Mouse (Mus musculus) kidney, embryonic 14.5 days (tissue): ENCODE results near the gene Nfic. TPM values are rescaled to one million over a fixed set of nuclear protein-coding genes. Genes with fewer than 3 reads are reported as not detected.

Experiments
- ATAC-seq: fragments of 200-750 bp; cut with Nextera tagmentation; 2 replicates; pipeline ENCODE4 v1.8.0; 2017; ENCODE audit warnings: moderate number of reproducible peaks, mild to moderate bottlenecking, moderate TSS enrichment, moderate library complexity; ENCODE audit not compliant: low FRiP score, low TSS enrichment
- H3K27ac ChIP-seq: fragments of 300-500 bp; sonication (generic); 2 replicates; pipeline ENCODE4 v1.5.1; 2014; ENCODE audit warnings: low read depth, mild to moderate bottlenecking, low read length, moderate library complexity, mixed read lengths
- H3K27me3 ChIP-seq: fragments of 300-500 bp; sonication (generic); 2 replicates; pipeline ENCODE4 v1.6.1; 2014; ENCODE audit warnings: mild to moderate bottlenecking, low read length; ENCODE audit not compliant: control insufficient read depth, insufficient read depth
- H3K36me3 ChIP-seq: fragments of 300-500 bp; sonication (generic); 2 replicates; pipeline ENCODE4 v1.6.1; 2014; ENCODE audit warnings: low read length, mixed read lengths; ENCODE audit not compliant: control insufficient read depth, insufficient read depth
- H3K4me1 ChIP-seq: fragments of 300-500 bp; sonication (generic); 2 replicates; pipeline ENCODE4 v1.6.1; 2014; ENCODE audit warnings: low read length, mixed read lengths; ENCODE audit not compliant: control insufficient read depth, insufficient read depth
- H3K4me2 ChIP-seq: fragments of 300-500 bp; sonication (generic); replicated peaks from 2 replicates; pipeline ENCODE4 v1.6.1; 2014; ENCODE audit warnings: low read depth, mild to moderate bottlenecking, low read length
- H3K4me3 ChIP-seq: fragments of 300-500 bp; sonication (generic); 2 replicates; pipeline ENCODE4 v1.5.1; 2014; ENCODE audit warnings: mild to moderate bottlenecking, low read length
- H3K9ac ChIP-seq: fragments of 300-500 bp; sonication (generic); 2 replicates; pipeline ENCODE4 v1.6.1; 2014; ENCODE audit warnings: low read depth, mild to moderate bottlenecking, low read length, moderate library complexity
- H3K9me3 ChIP-seq: fragments of 300-500 bp; sonication (generic); 2 replicates; pipeline ENCODE4 v1.6.1; 2016; ENCODE audit warnings: low read length; ENCODE audit not compliant: control insufficient read depth
- WGBS: fragments of 180-500 bp; shearing (Covaris S2); extraction: QIAGEN DNeasy Blood & Tissue Kit; methylation state at CpG from one replicate; pipeline ENCODE4 v1.1.7; 2014; 5-methylcytosine and 5-hydroxymethylcytosine counted together
- polyA plus RNA-seq: library from polyadenylated mRNA; unstranded; fragments of >200 nt; fragmentation: Nextera tagmentation; extraction: Ambion mirVana; gene quantifications from 2 replicates; pipeline ENCODE4 v1.2.1, GENCODE M21; 2014

Nfic gene
- polyA plus RNA-seq, 1 experiment from 2014 or later, result 59.0 TPM

DNA sequence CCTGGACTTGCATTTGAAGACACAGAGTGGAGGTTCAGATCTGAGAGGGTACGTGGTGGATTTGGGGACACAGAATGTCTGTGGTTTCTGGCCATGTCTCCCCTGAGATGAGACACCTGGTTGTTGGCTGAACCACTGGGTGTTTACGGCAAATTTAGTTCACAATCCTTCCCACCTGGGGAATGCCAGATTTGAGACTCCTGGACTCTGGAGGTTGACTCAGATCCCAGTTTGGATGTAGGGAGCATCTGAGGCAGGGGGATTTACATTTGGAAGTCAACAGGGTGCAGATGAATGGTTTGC is 78.1 kb downstream of the Nfic start:
- no peak for ATAC-seq
- peak overlapping the region; percentile 82 for H3K4me3 ChIP-seq
- no peaks in the 10 kb centered on the region for H3K27me3 ChIP-seq
- peaks cover 31% of the 10 kb centered on the region for H3K36me3 ChIP-seq
- peak overlapping the region; percentile 76 for H3K4me2 ChIP-seq
- H3K4me1 ChIP-seq, result peaks cover 12% of the 10 kb centered on the region
- 47% methylated on average over 2 of the region's 2 CpGs for WGBS
- H3K27ac ChIP-seq, result no peak overlapping the region
- no peaks in the 10 kb centered on the region for H3K9me3 ChIP-seq
- H3K9ac ChIP-seq, result peak overlapping the region; percentile 90

DNA sequence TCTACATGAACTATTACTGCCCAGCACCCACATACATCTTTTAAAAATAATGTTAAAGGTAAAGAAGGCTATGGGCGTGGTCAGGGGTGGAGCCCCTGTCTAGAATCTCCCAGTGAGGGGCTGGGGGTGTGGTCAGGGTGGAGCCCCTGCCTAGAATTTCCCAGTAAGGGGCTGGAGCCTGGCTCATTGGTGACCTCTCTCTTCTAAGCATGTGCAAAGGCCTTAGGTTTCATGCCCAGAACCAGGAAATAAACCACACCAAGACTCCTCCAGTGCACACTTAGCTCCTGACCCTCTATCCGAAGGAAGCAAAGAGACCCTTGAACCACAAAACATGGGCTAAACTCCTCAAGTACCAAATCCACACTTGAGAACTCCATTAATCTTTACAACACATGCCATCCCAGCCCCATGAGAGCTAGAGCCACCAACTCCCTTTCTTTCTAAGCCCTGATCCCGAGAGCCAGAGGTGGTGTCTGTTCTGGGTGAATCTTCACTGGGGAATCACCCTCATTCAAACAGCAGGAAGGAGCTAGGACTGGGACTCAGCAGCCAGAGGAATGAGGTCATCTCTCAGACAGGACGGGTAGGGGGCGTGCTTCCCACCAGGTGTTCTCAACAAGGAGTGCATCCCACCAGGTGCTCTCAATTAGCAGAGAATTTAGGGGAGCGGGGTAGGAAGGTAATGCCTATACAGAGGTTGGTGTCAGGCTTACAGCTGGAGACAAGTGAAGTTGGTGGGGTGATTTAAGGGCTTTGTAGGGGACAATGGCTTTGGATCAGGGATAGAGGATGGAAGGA is 78.7 kb downstream of the Nfic start:
- H3K9ac ChIP-seq, result peak overlapping the region; percentile 90; the same call in 1 of the 2 replicates
- 42% methylated on average over 6 of the region's 6 CpGs for WGBS
- H3K9me3 ChIP-seq, result no peaks in the 10 kb centered on the region
- peak overlapping the region; percentile 76 for H3K4me2 ChIP-seq
- H3K4me1 ChIP-seq, result peaks cover 12% of the 10 kb centered on the region
- no peak overlapping the region; the same call in 1 of the 2 replicates for H3K27ac ChIP-seq
- H3K27me3 ChIP-seq, result no peaks in the 10 kb centered on the region
- ATAC-seq, result no peak
- H3K36me3 ChIP-seq, result peaks cover 37% of the 10 kb centered on the region
- peak overlapping the region; percentile 82 for H3K4me3 ChIP-seq

DNA sequence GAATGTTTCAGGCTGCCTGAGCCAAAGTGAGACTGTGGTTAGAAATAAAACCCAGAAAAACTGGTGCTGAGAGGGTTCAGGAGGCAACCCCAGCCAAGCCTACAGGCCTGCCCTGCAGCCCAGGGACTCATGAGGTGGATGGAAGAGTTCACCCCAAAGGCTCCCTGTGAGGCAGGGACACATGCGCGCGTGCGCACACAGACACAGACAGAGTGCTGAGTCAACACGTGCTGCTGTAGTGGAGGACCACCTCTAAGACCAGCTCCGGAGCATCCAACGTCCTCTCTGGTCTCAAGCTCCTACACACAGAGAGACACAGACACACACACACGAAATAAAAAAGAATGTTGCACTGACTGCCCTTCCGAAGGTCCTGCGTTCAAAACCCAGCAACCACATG is 80.1 kb downstream of the Nfic start:
- peaks cover 51% of the 10 kb centered on the region for H3K36me3 ChIP-seq
- H3K4me1 ChIP-seq, result peaks cover 12% of the 10 kb centered on the region
- no peaks in the 10 kb centered on the region for H3K9me3 ChIP-seq
- no peak overlapping the region for H3K27ac ChIP-seq
- no peak for ATAC-seq
- H3K9ac ChIP-seq, result no peak overlapping the region
- WGBS, result 96% methylated on average over 10 of the region's 10 CpGs
- H3K4me2 ChIP-seq, result no peak overlapping the region
- H3K27me3 ChIP-seq, result no peaks in the 10 kb centered on the region
- H3K4me3 ChIP-seq, result no peak overlapping the region

DNA sequence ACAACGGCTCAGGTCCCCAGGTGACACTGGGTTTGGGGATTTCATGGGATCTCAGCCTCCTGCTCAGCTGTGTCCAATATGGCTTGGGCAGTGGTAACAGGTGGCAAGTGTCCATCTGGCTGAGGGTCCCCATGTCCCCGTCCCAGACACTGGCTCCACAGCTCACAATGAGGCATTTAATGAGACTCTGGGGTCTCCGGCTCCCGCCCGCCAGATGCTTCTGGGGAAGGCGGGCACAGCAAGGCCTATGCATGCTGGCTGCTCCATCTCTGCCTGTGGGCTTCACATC is 88.3 kb downstream of the Nfic start:
- Histone ChIP-seq H3K27ac (no peak overlapping the region), H3K4me3 (no peak overlapping the region), H3K36me3 (peaks cover 59% of the 10 kb centered on the region), H3K9ac (no peak overlapping the region), H3K4me2 (no peak overlapping the region), H3K27me3 (peaks cover 14% of the 10 kb centered on the region), H3K9me3 (no peaks in the 10 kb centered on the region), H3K4me1 (peaks cover 23% of the 10 kb centered on the region)
- no peak for ATAC-seq
- 87% methylated on average over 6 of the region's 6 CpGs for WGBS

DNA sequence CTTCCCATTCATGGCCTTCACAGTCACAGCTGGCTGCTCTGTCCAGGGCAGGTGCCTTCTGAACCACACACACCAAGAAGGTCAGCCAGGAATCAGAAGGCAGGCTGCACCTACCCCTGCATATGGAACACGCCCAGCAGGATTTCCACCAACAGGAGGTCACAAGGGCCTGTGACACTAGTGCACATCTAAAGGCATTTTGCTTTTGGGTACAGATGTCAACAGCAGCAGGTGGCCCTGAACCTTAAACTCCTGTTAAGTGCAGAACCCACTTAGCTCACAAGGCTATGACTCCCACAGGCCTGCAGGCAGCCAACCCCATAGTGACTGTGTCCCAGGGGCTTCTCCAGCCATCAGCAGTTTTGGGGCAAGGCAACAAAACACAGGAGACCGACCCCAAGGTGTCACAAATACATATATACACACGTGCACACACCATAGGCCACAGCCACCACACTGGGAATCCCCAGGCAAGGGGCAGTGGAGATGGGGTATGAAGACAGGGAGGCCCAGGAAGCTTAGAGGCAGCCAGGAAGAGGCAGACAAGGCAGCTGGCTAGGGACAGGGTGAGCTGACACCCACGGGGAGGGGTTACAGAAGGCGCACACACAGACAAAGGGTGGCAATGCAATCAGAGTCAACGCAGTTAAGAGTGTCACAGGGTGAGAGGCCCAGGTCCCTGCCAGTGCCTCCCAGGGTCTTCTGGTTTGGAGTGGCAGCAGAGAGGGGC is 88.8 kb downstream of the Nfic start:
- no peak for ATAC-seq
- no peak overlapping the region for H3K4me2 ChIP-seq
- H3K4me1 ChIP-seq, result peaks cover 23% of the 10 kb centered on the region
- H3K4me3 ChIP-seq, result no peak overlapping the region
- no peak overlapping the region for H3K9ac ChIP-seq
- 89% methylated on average over 6 of the region's 6 CpGs for WGBS
- no peak overlapping the region for H3K27ac ChIP-seq
- no peaks in the 10 kb centered on the region for H3K9me3 ChIP-seq
- H3K27me3 ChIP-seq, result peaks cover 14% of the 10 kb centered on the region
- peaks cover 56% of the 10 kb centered on the region for H3K36me3 ChIP-seq

DNA sequence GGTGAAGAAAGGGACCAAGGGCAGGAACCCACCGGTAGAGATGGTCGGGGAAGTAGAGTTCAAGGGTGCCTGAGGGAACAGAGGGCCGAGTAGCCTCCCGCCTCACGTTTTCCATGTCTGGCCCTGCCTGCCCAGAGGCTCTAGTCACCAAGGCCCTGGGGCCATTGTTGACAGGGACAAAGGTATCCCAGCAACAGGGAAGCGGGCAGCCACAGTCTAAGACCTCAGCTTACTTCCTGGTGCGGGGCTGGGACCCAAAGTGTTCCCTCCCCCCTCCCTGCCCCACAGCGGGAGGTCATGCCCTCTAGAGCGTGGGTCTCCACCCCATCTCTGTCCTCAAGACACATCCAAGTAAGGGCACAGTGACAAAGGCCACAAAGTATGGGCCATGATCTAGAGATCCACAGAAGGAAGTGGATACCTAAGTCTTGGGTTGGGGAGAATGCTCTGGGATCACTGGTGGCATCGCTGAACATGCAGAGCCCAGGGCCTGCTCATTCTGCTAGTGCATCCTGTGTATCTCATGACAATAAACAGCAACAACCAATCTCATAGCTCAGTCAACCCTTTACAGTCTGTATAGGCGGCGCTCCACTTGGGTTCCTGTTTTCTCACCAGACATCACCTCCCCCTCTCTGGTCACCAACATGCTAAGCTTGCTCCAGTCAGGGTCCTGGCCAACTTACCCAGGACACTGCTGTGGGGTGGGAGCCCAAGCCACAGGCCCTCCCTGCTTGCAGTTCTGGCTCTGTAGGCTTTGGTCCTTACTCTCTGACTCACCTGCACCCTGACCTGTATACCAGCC is 89.6 kb downstream of the Nfic start, which contains the start of gene 4930404N11Rik:
Gene 4930404N11Rik, minus strand, starts transcription at position 145 of the 805 bp plus-strand sequence.
- H3K9ac ChIP-seq, result peak within 1 kb of the TSS; percentile 28; the same call in 1 of the 2 replicates
- no peak for ATAC-seq
- H3K4me2 ChIP-seq, result peak within 1 kb of the TSS; percentile 68
- peaks cover 14% of the 10 kb centered on the region for H3K27me3 ChIP-seq
- H3K4me3 ChIP-seq, result peak within 1 kb of the TSS; percentile 34
- H3K4me1 ChIP-seq, result peaks cover 24% of the 10 kb centered on the region
- H3K9me3 ChIP-seq, result no peaks in the 10 kb centered on the region
- no peak within 1 kb of the TSS for H3K27ac ChIP-seq
- 33% methylated on average over 12 of the region's 12 CpGs for WGBS
- peaks cover 48% of the 10 kb centered on the region for H3K36me3 ChIP-seq

DNA sequence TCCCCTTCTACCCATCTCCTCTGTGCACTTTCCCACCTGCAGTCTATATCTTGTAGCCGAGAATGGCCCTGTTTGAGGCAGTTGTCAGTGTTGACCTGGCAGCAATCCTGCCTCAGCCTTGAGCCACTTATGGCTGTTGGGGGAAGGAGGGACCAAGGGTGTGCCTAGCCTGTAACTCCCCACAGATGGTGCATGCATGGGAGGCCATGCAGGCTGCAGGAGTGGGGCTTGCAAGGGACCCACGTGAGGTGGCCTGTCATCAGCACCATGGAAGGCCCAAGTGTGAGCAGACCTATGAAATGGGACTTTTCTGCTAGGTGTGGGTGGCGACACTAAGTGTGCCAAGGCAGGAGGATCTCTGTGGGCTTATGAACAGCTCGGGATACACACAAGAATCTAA is 90.4 kb downstream of the Nfic start:
- H3K27me3 ChIP-seq, result peaks cover 14% of the 10 kb centered on the region
- peak overlapping the region; percentile 34; the same call in 1 of the 2 replicates for H3K4me3 ChIP-seq
- H3K27ac ChIP-seq, result no peak overlapping the region
- H3K4me2 ChIP-seq, result peak overlapping the region; percentile 68; the same call in 1 of the 2 replicates
- 0 out of 2 replicates have a peak, but pooled peaks have one; percentile 5 for ATAC-seq
- WGBS, result 36% methylated on average over 4 of the region's 4 CpGs
- peaks cover 40% of the 10 kb centered on the region for H3K36me3 ChIP-seq
- H3K9ac ChIP-seq, result no peak overlapping the region
- H3K4me1 ChIP-seq, result peaks cover 28% of the 10 kb centered on the region
- no peaks in the 10 kb centered on the region for H3K9me3 ChIP-seq

DNA sequence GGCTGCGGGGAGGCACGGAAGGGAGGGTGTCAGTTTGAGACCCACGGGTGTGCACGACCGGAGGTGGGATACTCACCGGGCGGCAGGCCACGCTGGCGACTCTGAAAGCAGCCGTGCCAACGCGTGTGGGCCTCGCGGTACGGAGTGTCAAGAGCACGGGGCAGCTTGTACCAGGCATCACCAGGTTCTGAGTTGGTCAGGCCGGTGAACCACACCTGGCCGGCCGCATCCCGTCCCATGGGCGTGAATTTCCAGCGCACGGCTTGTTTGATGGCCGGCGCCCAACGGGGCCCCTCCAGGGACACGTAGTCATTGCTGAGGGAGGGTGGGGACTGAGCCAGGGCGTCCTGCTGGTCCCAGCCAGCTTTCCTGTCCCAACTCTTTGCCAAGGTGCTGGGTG is 90.8 kb downstream of the Nfic start:
- WGBS, result 11% methylated on average over 28 of the region's 28 CpGs
- Histone ChIP-seq H3K36me3 (peaks cover 36% of the 10 kb centered on the region), H3K9ac (peak overlapping the region; percentile 28; the same call in 1 of the 2 replicates), H3K4me2 (peak overlapping the region; percentile 68), H3K4me1 (peaks cover 28% of the 10 kb centered on the region), H3K9me3 (no peaks in the 10 kb centered on the region), H3K4me3 (peak overlapping the region; percentile 34), H3K27ac (no peak overlapping the region), H3K27me3 (peaks cover 14% of the 10 kb centered on the region)
- ATAC-seq, result 0 out of 2 replicates have a peak, but pooled peaks have one; percentile 5
